Mouse (Mus musculus): ENCODE results near the gene Ebf1.

GRCm38 (mm10) chr11:44594768-44595167 lies 22.3 kb upstream of the Ebf1 start:
- TF ChIP-seq TAL1 (IDR thresholded peaks at IDR 0.05; ENCODE audit: low read length) (no peak), GATA1 (IDR thresholded peaks at IDR 0.05; ENCODE audit: low read length) (no peak)

Measured in erythroblast, embryonic 14.5 days (primary cell).